Mouse (Mus musculus) stomach, embryonic 16.5 days (tissue): ENCODE measurements around the gene Hspa5. TPM values are rescaled to one million over a fixed set of nuclear protein-coding genes. Genes with fewer than 3 reads are reported as not detected.
"Not testable (repeated sequence)": the region's sequence is repeated elsewhere in the genome, so short reads cannot be mapped to it uniquely, and the experiment has no call there.

Source experiments
- ATAC-seq: fragments of 200-750 bp; cut with Nextera tagmentation; 2 replicates; pipeline ENCODE4 v1.8.0; 2017; ENCODE audit warnings: moderate number of reproducible peaks, moderate TSS enrichment; ENCODE audit not compliant: insufficient read depth, low FRiP score
- H3K27ac ChIP-seq: fragments of 300-500 bp; sonication (generic); 2 replicates; pipeline ENCODE4 v1.5.1; 2014; ENCODE audit warnings: low read length
- H3K27me3 ChIP-seq: fragments of 300-500 bp; sonication (generic); 2 replicates; pipeline ENCODE4 v1.6.1; 2014; ENCODE audit warnings: low read length, control low read depth, mixed read lengths; ENCODE audit not compliant: control insufficient read depth, insufficient read depth
- H3K36me3 ChIP-seq: fragments of 300-500 bp; sonication (generic); 2 replicates; pipeline ENCODE4 v1.6.1; 2014; ENCODE audit warnings: low read length; ENCODE audit not compliant: control insufficient read depth, insufficient read depth
- H3K4me1 ChIP-seq: fragments of 300-500 bp; sonication (generic); 2 replicates; pipeline ENCODE4 v1.6.1; 2014; ENCODE audit warnings: low read length, control low read depth, mixed read lengths; ENCODE audit not compliant: control insufficient read depth, insufficient read depth
- H3K4me2 ChIP-seq: fragments of 300-500 bp; sonication (generic); 2 replicates; pipeline ENCODE4 v1.6.1; 2014; ENCODE audit warnings: low read depth, low read length, mixed read lengths
- H3K4me3 ChIP-seq: fragments of 300-500 bp; sonication (generic); replicated peaks from 2 replicates; pipeline ENCODE4 v1.5.1; 2014; ENCODE audit warnings: mild to moderate bottlenecking, low read length
- H3K9ac ChIP-seq: fragments of 300-500 bp; sonication (generic); 2 replicates; pipeline ENCODE4 v1.6.1; 2014; ENCODE audit warnings: low read length
- H3K9me3 ChIP-seq: fragments of 300-500 bp; sonication (generic); replicated peaks from 2 replicates; pipeline ENCODE4 v1.6.1; 2016; ENCODE audit warnings: low read length, control low read depth; ENCODE audit not compliant: control insufficient read depth
- WGBS: fragments of 180-500 bp; shearing (Covaris S2); extraction: QIAGEN DNeasy Blood & Tissue Kit; methylation state at CpG from one replicate; pipeline ENCODE4 v1.1.7; 2014; 5-methylcytosine and 5-hydroxymethylcytosine counted together
- polyA plus RNA-seq: library from polyadenylated mRNA; unstranded; fragments of >200 nt; fragmentation: Nextera tagmentation; extraction: Ambion mirVana; gene quantifications from 2 replicates; pipeline ENCODE4 v1.2.1, GENCODE M21; 2015

Hspa5 gene
- polyA plus RNA-seq, 1 experiment from 2014 or later: 941 TPM

GRCm38 (mm10) chr2:34812706-34813105 lies 40.9 kb downstream of the Hspa5 start:
- Histone ChIP-seq H3K9ac (no peak overlapping the region), H3K27me3 (no peaks in the 10 kb centered on the region), H3K9me3 (no peaks in the 10 kb centered on the region), H3K4me1 (no peaks in the 10 kb centered on the region), H3K27ac (no peak overlapping the region), H3K36me3 (peaks cover 16% of the 10 kb centered on the region), H3K4me2 (no peak overlapping the region), H3K4me3 (no peak overlapping the region)
- WGBS: 83% methylated on average over 7 of the region's 7 CpGs
- no peak for ATAC-seq

- H3K36me3 ChIP-seq: peaks cover 12% of the 10 kb centered on the region
- H3K27me3 ChIP-seq, H3K9me3 ChIP-seq, H3K4me3 ChIP-seq, H3K4me2 ChIP-seq, H3K27ac ChIP-seq, H3K4me1 ChIP-seq, H3K9ac ChIP-seq, ATAC-seq: not testable (repeated sequence)
- 95% methylated on average over 2 of the region's 2 CpGs for WGBS
These were observed 44.1 kb downstream of the Hspa5 start for GRCm38 (mm10) chr2:34815893-34816292.

- H3K27ac ChIP-seq: no peak overlapping the region
- no peaks in the 10 kb centered on the region for H3K9me3 ChIP-seq
- H3K36me3 ChIP-seq: peaks cover 3% of the 10 kb centered on the region
- H3K9ac ChIP-seq: no peak overlapping the region
- no peak overlapping the region for H3K4me3 ChIP-seq
- H3K27me3 ChIP-seq: no peaks in the 10 kb centered on the region
- no peaks in the 10 kb centered on the region for H3K4me1 ChIP-seq
- no peak for ATAC-seq
- H3K4me2 ChIP-seq: no peak overlapping the region
- WGBS: 92% methylated on average over 2 of the region's 2 CpGs
These were observed 46.7 kb downstream of the Hspa5 start for GRCm38 (mm10) chr2:34818492-34818891.

- Histone ChIP-seq H3K4me2 (peak within 1 kb of the TSS; percentile 95), H3K9me3 (no peaks in the 10 kb centered on the region), H3K4me3 (peak within 1 kb of the TSS; percentile 75), H3K9ac (peak within 1 kb of the TSS; percentile 90), H3K4me1 (peaks cover 10% of the 10 kb centered on the region), H3K27me3 (no peaks in the 10 kb centered on the region), H3K27ac (peak within 1 kb of the TSS; percentile 74), H3K36me3 (no peaks in the 10 kb centered on the region; the same call in 1 of the 2 replicates)
- 1% methylated on average over 57 of the region's 57 CpGs for WGBS
- peak; percentile 99 for ATAC-seq
These were observed 54.2 kb downstream of the Hspa5 start, which contains the start of gene Fbxw2 for GRCm38 (mm10) chr2:34825827-34826459. Gene Fbxw2, minus strand, starts transcription at chr2:34826311.

- Histone ChIP-seq H3K4me2 (peak overlapping the region; percentile 95), H3K4me3 (peak overlapping the region; percentile 75), H3K9ac (peak overlapping the region; percentile 90), H3K9me3 (no peaks in the 10 kb centered on the region), H3K4me1 (peaks cover 10% of the 10 kb centered on the region), H3K27ac (peak overlapping the region; percentile 45), H3K27me3 (no peaks in the 10 kb centered on the region), H3K36me3 (no peaks in the 10 kb centered on the region)
- ATAC-seq: no peak
- WGBS: 33% methylated on average over 20 of the region's 21 CpGs
These were observed 54.9 kb downstream of the Hspa5 start for GRCm38 (mm10) chr2:34826460-34827231.

Other genes with a start within 250 kb of the Hspa5 start
- gene Gapvd1, start 16.7 kb upstream of the Hspa5 start, polyA plus RNA-seq: 73.4 and 81.4 TPM in 2 replicates
- 33.4 and 40.6 TPM in 2 replicates for gene Rabepk, start 27.9 kb downstream of the Hspa5 start, polyA plus RNA-seq
- gene Fbxw2, start 54.3 kb downstream of the Hspa5 start, polyA plus RNA-seq: 73.5 and 74.5 TPM in 2 replicates
- gene Gm34653, start 61.0 kb downstream of the Hspa5 start, polyA plus RNA-seq: not detected in 2 replicates
- 0.76 and 1.1 TPM in 2 replicates for gene Cutal, start 102.4 kb downstream of the Hspa5 start, polyA plus RNA-seq
- 77.1 and 81.2 TPM in 2 replicates for gene Psmd5, start 103.0 kb downstream of the Hspa5 start, polyA plus RNA-seq
- 6.8 and 7.6 TPM in 2 replicates for gene Phf19, start 142.1 kb downstream of the Hspa5 start, polyA plus RNA-seq
- gene Traf1, start 189.8 kb downstream of the Hspa5 start, polyA plus RNA-seq: 3.8 and 6.2 TPM in 2 replicates